Mouse (Mus musculus) forebrain, embryonic 12.5 days (tissue): ENCODE results near the gene Fgd2. TPM values are rescaled to one million over a fixed set of nuclear protein-coding genes. Genes with fewer than 3 reads are reported as not detected.

Source experiments
- ATAC-seq: fragments of 200-750 bp; cut with Nextera tagmentation; 2 replicates; pipeline ENCODE4 v1.8.0; 2017; ENCODE audit warnings: moderate TSS enrichment; ENCODE audit not compliant: low FRiP score
- H3K27ac ChIP-seq: fragments of 300-500 bp; sonication (generic); 2 replicates; pipeline ENCODE4 v1.5.1; 2016; ENCODE audit warnings: mild to moderate bottlenecking
- H3K27me3 ChIP-seq: fragments of 300-500 bp; sonication (generic); 2 replicates; pipeline ENCODE4 v1.6.1; 2016; ENCODE audit warnings: mild to moderate bottlenecking
- H3K36me3 ChIP-seq: fragments of 300-500 bp; sonication (generic); replicated peaks from 2 replicates; pipeline ENCODE4 v1.6.1; 2016; ENCODE audit warnings: mild to moderate bottlenecking
- H3K4me1 ChIP-seq: fragments of 300-500 bp; sonication (generic); 2 replicates; pipeline ENCODE4 v1.6.1; 2016
- H3K4me2 ChIP-seq: fragments of 300-500 bp; sonication (generic); 2 replicates; pipeline ENCODE4 v1.6.1; 2016; ENCODE audit warnings: mild to moderate bottlenecking, moderate library complexity
- H3K4me3 ChIP-seq: fragments of 300-500 bp; sonication (generic); replicated peaks from 2 replicates; pipeline ENCODE4 v1.5.1; 2016; ENCODE audit warnings: mild to moderate bottlenecking
- H3K9ac ChIP-seq: fragments of 300-500 bp; sonication (generic); 2 replicates; pipeline ENCODE4 v1.6.1; 2016; ENCODE audit warnings: mild to moderate bottlenecking
- H3K9me3 ChIP-seq: fragments of 300-500 bp; sonication (generic); 2 replicates; pipeline ENCODE4 v1.6.1; 2016
- WGBS: fragments of 180-500 bp; shearing (Covaris S2); methylation state at CpG from one replicate; pipeline ENCODE4 v1.1.7; 2016; 5-methylcytosine and 5-hydroxymethylcytosine counted together
- polyA plus RNA-seq: library from polyadenylated mRNA; unstranded; fragments of >200 nt; fragmentation: Nextera tagmentation; extraction: Ambion mirVana; gene quantifications from 2 replicates; pipeline ENCODE4 v1.2.1, GENCODE M21; 2016

The Fgd2 gene
- polyA plus RNA-seq, 1 experiment from 2014 or later: 3.7 TPM

- no peaks in the 10 kb centered on the region for H3K9me3 ChIP-seq
- H3K4me1 ChIP-seq: peaks cover 23% of the 10 kb centered on the region
- H3K4me3 ChIP-seq: no peak overlapping the region
- no peak overlapping the region for H3K27ac ChIP-seq
- H3K36me3 ChIP-seq: no peaks in the 10 kb centered on the region
- H3K9ac ChIP-seq: no peak overlapping the region
- H3K4me2 ChIP-seq: no peak overlapping the region
- WGBS: 63% methylated on average over 6 of the region's 6 CpGs
- no peak for ATAC-seq
- H3K27me3 ChIP-seq: peaks cover 22% of the 10 kb centered on the region
Observed at GRCm38 (mm10) chr17:29396056-29396799, 35.5 kb downstream of the Fgd2 start.

- WGBS: 18% methylated on average over 6 of the region's 6 CpGs
- H3K4me3 ChIP-seq: no peak overlapping the region
- 0 out of 2 replicates have a peak overlapping the region, but pooled peaks have one; percentile 6 for H3K4me2 ChIP-seq
- peaks cover 26% of the 10 kb centered on the region for H3K27me3 ChIP-seq
- H3K36me3 ChIP-seq: no peaks in the 10 kb centered on the region
- no peak overlapping the region for H3K27ac ChIP-seq
- no peak overlapping the region for H3K9ac ChIP-seq
- H3K4me1 ChIP-seq: peaks cover 23% of the 10 kb centered on the region
- peak; percentile 69 for ATAC-seq
- no peaks in the 10 kb centered on the region for H3K9me3 ChIP-seq
Observed at GRCm38 (mm10) chr17:29396821-29397242, 36.1 kb downstream of the Fgd2 start.

DNA sequence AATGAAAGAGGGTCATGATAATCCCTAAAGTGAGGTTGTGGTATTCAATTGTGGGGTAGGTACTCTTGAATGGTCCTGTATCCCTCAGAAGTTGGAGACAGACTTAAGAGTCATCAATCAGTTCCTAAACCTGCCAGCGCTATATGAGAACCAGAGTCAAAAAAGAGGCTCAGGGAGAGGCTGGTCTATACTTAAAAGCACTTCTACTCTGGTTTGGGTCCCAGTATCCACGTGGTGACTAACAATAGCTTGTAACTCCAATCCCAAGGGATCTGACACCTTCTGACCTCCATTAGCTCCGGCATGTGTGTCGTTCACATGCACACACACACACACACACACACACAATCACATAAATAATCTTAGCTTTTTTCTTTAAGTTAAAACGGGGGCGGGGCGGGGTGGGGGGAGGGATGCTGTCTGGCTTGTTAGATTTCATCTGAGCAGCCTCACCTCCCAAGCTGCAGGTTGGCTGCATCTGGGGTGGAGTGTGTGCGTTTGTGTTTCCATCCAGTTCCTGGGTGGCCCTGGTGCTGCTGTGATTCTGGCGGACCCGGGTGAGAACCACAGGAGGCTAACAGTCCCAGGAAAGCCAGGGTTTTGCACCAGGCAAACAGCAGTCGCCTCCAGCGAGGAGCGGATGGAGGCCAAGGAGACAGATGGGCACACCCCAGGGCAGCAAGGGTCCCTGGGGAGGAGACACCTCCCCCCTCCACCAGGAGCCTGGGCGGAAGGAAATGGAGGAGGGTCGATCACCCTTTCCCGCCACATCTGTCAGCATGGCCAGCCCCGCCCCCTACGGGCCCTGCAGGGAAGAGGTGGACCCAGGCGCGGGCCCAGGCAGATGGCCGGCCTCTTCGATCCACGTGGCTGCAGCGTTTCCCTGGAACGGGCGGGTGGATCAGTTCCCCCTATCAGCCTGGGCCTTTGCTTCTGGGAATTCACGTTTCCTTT, 37.0 kb downstream of the Fgd2 start:
- WGBS: 2% methylated on average over 27 of the region's 27 CpGs
- Histone ChIP-seq H3K4me1 (peaks cover 23% of the 10 kb centered on the region), H3K36me3 (no peaks in the 10 kb centered on the region), H3K9me3 (no peaks in the 10 kb centered on the region), H3K27ac (peak overlapping the region; percentile 71; the same call in 1 of the 2 replicates), H3K4me2 (peak overlapping the region; percentile 57), H3K9ac (peak overlapping the region; percentile 53), H3K27me3 (peaks cover 29% of the 10 kb centered on the region), H3K4me3 (peak overlapping the region; percentile 27)
- peak; percentile 84 for ATAC-seq

- peaks cover 23% of the 10 kb centered on the region for H3K4me1 ChIP-seq
- H3K36me3 ChIP-seq: no peaks in the 10 kb centered on the region
- peak overlapping the region; percentile 57 for H3K4me2 ChIP-seq
- peaks cover 29% of the 10 kb centered on the region for H3K27me3 ChIP-seq
- H3K4me3 ChIP-seq: peak overlapping the region; percentile 27; the same call in 1 of the 2 replicates
- H3K27ac ChIP-seq: no peak overlapping the region
- ATAC-seq: no peak
- no peaks in the 10 kb centered on the region for H3K9me3 ChIP-seq
- peak overlapping the region; percentile 53 for H3K9ac ChIP-seq
- WGBS: 7% methylated on average over 17 of the region's 17 CpGs
Observed at GRCm38 (mm10) chr17:29398434-29399026, 37.8 kb downstream of the Fgd2 start.

DNA sequence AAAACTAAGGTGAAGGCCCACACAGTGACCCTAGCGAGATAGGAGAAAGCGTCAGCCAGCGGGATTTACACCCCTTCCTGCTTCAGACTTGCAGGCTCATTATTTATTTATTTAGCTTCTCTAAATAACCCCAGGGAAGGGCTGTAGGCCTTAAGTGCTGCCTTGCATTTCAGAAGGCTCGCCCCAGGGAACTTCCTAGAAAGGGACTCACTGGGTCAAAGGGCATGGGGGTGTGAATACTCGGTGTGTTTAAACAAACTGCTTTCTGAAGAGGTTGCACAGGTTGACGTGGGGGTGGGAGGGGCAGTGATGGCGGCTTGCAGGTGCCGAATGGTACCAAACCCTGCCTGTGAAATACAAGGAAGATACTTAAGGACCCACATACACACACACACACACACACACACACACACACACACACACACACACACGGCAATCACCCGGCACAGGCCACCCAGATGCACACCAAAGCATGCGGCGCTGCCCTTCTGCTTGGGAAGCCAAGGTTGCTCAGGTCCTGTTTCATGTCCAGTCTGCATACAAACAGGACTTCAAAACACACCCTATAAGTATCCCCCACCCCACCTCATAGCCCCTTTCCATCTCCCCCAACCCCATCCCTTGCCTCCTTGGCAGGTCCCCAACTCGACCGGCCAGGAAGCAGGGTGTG, 38.7 kb downstream of the Fgd2 start:
- no peaks in the 10 kb centered on the region for H3K36me3 ChIP-seq
- peaks cover 29% of the 10 kb centered on the region for H3K27me3 ChIP-seq
- no peak for ATAC-seq
- H3K4me3 ChIP-seq: no peak overlapping the region
- H3K27ac ChIP-seq: no peak overlapping the region
- H3K4me2 ChIP-seq: no peak overlapping the region
- peaks cover 23% of the 10 kb centered on the region for H3K4me1 ChIP-seq
- 39% methylated on average over 14 of the region's 14 CpGs for WGBS
- peak overlapping the region; percentile 25; the same call in 1 of the 2 replicates for H3K9ac ChIP-seq
- no peaks in the 10 kb centered on the region for H3K9me3 ChIP-seq

GRCm38 (mm10) chr17:29400044-29400443, 39.3 kb downstream of the Fgd2 start:
- Histone ChIP-seq H3K36me3 (no peaks in the 10 kb centered on the region), H3K4me3 (no peak overlapping the region), H3K9ac (no peak overlapping the region), H3K9me3 (no peaks in the 10 kb centered on the region), H3K4me2 (no peak overlapping the region), H3K27me3 (peaks cover 28% of the 10 kb centered on the region), H3K4me1 (peaks cover 23% of the 10 kb centered on the region), H3K27ac (no peak overlapping the region)
- ATAC-seq: no peak
- WGBS: 65% methylated on average over 5 of the region's 5 CpGs

- Histone ChIP-seq H3K9ac (no peak overlapping the region), H3K27ac (no peak overlapping the region), H3K4me1 (peaks cover 23% of the 10 kb centered on the region), H3K27me3 (peaks cover 22% of the 10 kb centered on the region; the same call in 1 of the 2 replicates), H3K9me3 (no peaks in the 10 kb centered on the region), H3K4me2 (no peak overlapping the region), H3K36me3 (no peaks in the 10 kb centered on the region), H3K4me3 (no peak overlapping the region)
- WGBS: 59% methylated on average over 15 of the region's 15 CpGs
- no peak for ATAC-seq
Observed at GRCm38 (mm10) chr17:29401741-29402268, 41.1 kb downstream of the Fgd2 start.

DNA sequence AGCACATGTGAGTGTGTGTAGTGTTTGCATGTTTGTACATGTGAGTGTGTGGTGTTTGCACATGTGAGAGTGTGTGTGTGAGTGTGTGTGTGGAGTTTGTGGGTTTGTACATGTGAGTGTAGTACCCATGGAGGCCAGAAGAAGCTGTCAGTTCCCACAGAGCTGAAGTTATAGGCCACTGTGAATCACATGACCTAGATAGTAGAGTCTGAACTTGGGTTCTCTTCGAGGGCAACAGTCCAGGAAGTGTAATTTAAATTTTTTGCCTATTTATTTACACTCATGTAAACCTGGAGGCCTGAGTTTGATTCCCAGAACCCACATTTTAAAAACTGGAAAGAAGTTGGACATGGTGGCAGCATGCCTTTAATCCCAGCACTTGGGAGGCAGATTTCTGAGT, 42.5 kb downstream of the Fgd2 start:
- no peak overlapping the region for H3K9ac ChIP-seq
- H3K4me2 ChIP-seq: no peak overlapping the region
- H3K36me3 ChIP-seq: no peaks in the 10 kb centered on the region
- H3K27ac ChIP-seq: no peak overlapping the region
- no peak for ATAC-seq
- peaks cover 22% of the 10 kb centered on the region; the same call in 1 of the 2 replicates for H3K27me3 ChIP-seq
- WGBS: 82% methylated on average over 1 of the region's 1 CpGs
- H3K4me3 ChIP-seq: no peak overlapping the region
- peaks cover 12% of the 10 kb centered on the region for H3K4me1 ChIP-seq
- no peaks in the 10 kb centered on the region for H3K9me3 ChIP-seq

DNA sequence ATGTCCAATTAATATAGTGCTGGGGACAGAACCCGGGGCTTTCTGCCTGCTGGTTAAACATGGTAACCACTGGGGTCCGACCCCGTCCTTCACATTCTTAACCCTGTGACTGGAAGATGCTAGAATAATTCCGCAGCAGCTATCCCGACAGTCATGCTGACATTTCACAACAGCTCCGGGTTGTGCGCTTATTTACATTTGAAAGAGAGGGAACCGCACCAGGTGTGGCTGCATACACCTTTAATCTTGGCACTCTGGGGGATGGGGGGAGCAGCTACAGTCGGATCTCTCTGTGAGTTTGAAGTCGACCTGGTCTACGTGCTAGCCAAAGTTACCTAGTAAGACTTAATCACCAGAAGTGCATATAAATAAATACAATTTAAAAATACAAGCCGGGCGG, 44.8 kb downstream of the Fgd2 start:
- Histone ChIP-seq H3K36me3 (no peaks in the 10 kb centered on the region), H3K27me3 (peaks cover 14% of the 10 kb centered on the region; the same call in 1 of the 2 replicates)

GRCm38 (mm10) chr17:29406077-29406476, 45.4 kb downstream of the Fgd2 start:
- no peak for ATAC-seq
- H3K36me3 ChIP-seq: no peaks in the 10 kb centered on the region
- no peaks in the 10 kb centered on the region for H3K4me1 ChIP-seq
- no peak overlapping the region for H3K4me2 ChIP-seq
- H3K27ac ChIP-seq: no peak overlapping the region
- no peak overlapping the region for H3K9ac ChIP-seq
- peaks cover 14% of the 10 kb centered on the region; the same call in 1 of the 2 replicates for H3K27me3 ChIP-seq
- no peaks in the 10 kb centered on the region for H3K9me3 ChIP-seq
- no peak overlapping the region for H3K4me3 ChIP-seq
- WGBS: 43% methylated on average over 6 of the region's 6 CpGs

More for the DNA sequence above, 44.8 kb downstream of the Fgd2 start:
- no peaks in the 10 kb centered on the region for H3K9me3 ChIP-seq
- H3K9ac ChIP-seq: no peak overlapping the region
- no peak for ATAC-seq
- H3K4me1 ChIP-seq: no peaks in the 10 kb centered on the region
- WGBS: 49% methylated on average over 13 of the region's 13 CpGs
- no peak overlapping the region for H3K4me3 ChIP-seq
- no peak overlapping the region for H3K27ac ChIP-seq
- H3K4me2 ChIP-seq: no peak overlapping the region

- Histone ChIP-seq H3K9ac (no peak overlapping the region), H3K4me2 (no peak overlapping the region), H3K4me1 (no peaks in the 10 kb centered on the region), H3K9me3 (no peaks in the 10 kb centered on the region), H3K36me3 (no peaks in the 10 kb centered on the region), H3K27ac (no peak overlapping the region), H3K4me3 (no peak overlapping the region), H3K27me3 (0 out of 2 replicates have a peak, but pooled peaks cover 7% of the 10 kb centered on the region)
- ATAC-seq: no peak
- WGBS: 86% methylated on average over 5 of the region's 5 CpGs
Observed at GRCm38 (mm10) chr17:29407405-29407804, 46.7 kb downstream of the Fgd2 start.
